Mouse (Mus musculus) stomach, embryonic 14.5 days (tissue): ENCODE data around the gene Pdpr. TPM values are rescaled to one million over a fixed set of nuclear protein-coding genes. Genes with fewer than 3 reads are reported as not detected.

Experiments
- ATAC-seq: fragments of 200-750 bp; cut with Nextera tagmentation; 2 replicates; pipeline ENCODE4 v1.8.0; 2017; ENCODE audit warnings: low read depth, moderate TSS enrichment; ENCODE audit not compliant: insufficient number of reproducible peaks, insufficient read depth, low FRiP score
- H3K27ac ChIP-seq: fragments of 300-500 bp; sonication (generic); 2 replicates; pipeline ENCODE4 v1.5.1; 2014; ENCODE audit warnings: mild to moderate bottlenecking, low read length, moderate library complexity, mixed read lengths
- H3K27me3 ChIP-seq: fragments of 300-500 bp; sonication (generic); 2 replicates; pipeline ENCODE4 v1.6.1; 2014; ENCODE audit warnings: low read length, control low read depth, mixed read lengths; ENCODE audit not compliant: control insufficient read depth, insufficient read depth
- H3K36me3 ChIP-seq: fragments of 300-500 bp; sonication (generic); 2 replicates; pipeline ENCODE4 v1.6.1; 2014; ENCODE audit warnings: mild to moderate bottlenecking, control low read depth, low read length, moderate library complexity, mixed read lengths; ENCODE audit not compliant: control insufficient read depth, insufficient read depth
- H3K4me1 ChIP-seq: fragments of 300-500 bp; sonication (generic); 2 replicates; pipeline ENCODE4 v1.6.1; 2014; ENCODE audit warnings: low read length, control low read depth, mixed read lengths; ENCODE audit not compliant: control insufficient read depth, insufficient read depth
- H3K4me2 ChIP-seq: fragments of 300-500 bp; sonication (generic); replicated peaks from 2 replicates; pipeline ENCODE4 v1.6.1; 2014; ENCODE audit warnings: low read depth, low read length, control low read depth
- H3K4me3 ChIP-seq: fragments of 300-500 bp; sonication (generic); 2 replicates; pipeline ENCODE4 v1.5.1; 2014; ENCODE audit warnings: low read depth, low read length, control low read depth
- H3K9ac ChIP-seq: fragments of 300-500 bp; sonication (generic); replicated peaks from 2 replicates; pipeline ENCODE4 v1.6.1; 2014; ENCODE audit warnings: low read depth, mild to moderate bottlenecking, control low read depth, low read length, moderate library complexity, mixed read lengths
- H3K9me3 ChIP-seq: fragments of 300-500 bp; sonication (generic); 2 replicates; pipeline ENCODE4 v1.6.1; 2016; ENCODE audit warnings: low read depth, low read length, control low read depth; ENCODE audit not compliant: control insufficient read depth
- WGBS: fragments of 180-500 bp; shearing (Covaris S2); extraction: QIAGEN DNeasy Blood & Tissue Kit; methylation state at CpG from one replicate; pipeline ENCODE4 v1.1.7; 2014; 5-methylcytosine and 5-hydroxymethylcytosine counted together
- polyA plus RNA-seq: library from polyadenylated mRNA; unstranded; fragments of >200 nt; fragmentation: Nextera tagmentation; extraction: Ambion mirVana; gene quantifications from 2 replicates; pipeline ENCODE4 v1.2.1, GENCODE M21; 2014

Gene Pdpr
- polyA plus RNA-seq, 1 experiment from 2014 or later: 8.6 TPM

GRCm38 (mm10) chr8:111171661-111172060 lies 77.2 kb downstream of the Pdpr start:
- H3K9me3 ChIP-seq: no peaks in the 10 kb centered on the region
- ATAC-seq: no peak
- H3K4me1 ChIP-seq: no peaks in the 10 kb centered on the region
- no peak overlapping the region for H3K9ac ChIP-seq
- H3K36me3 ChIP-seq: peaks cover 66% of the 10 kb centered on the region
- no peak overlapping the region for H3K27ac ChIP-seq
- no peak overlapping the region for H3K4me3 ChIP-seq
- H3K4me2 ChIP-seq: no peak overlapping the region
- no peaks in the 10 kb centered on the region for H3K27me3 ChIP-seq
- 90% methylated on average over 5 of the region's 5 CpGs for WGBS

GRCm38 (mm10) chr8:111185472-111185947 lies 91.1 kb downstream of the Pdpr start:
- ATAC-seq: no peak

More at GRCm38 (mm10) chr8:111185472-111185947, 91.1 kb downstream of the Pdpr start:
- Histone ChIP-seq H3K4me3 (no peak overlapping the region), H3K27me3 (no peaks in the 10 kb centered on the region), H3K4me1 (no peaks in the 10 kb centered on the region), H3K9ac (no peak overlapping the region), H3K27ac (no peak overlapping the region; the same call in 1 of the 2 replicates), H3K4me2 (no peak overlapping the region), H3K36me3 (peaks cover 37% of the 10 kb centered on the region), H3K9me3 (no peaks in the 10 kb centered on the region)
- WGBS: 67% methylated on average over 4 of the region's 4 CpGs

Other genes with a start within 250 kb of the Pdpr start
- gene Cog4, start 248.0 kb upstream of the Pdpr start, polyA plus RNA-seq: 61.5 and 67.4 TPM in 2 replicates
- gene Sf3b3, start 247.8 kb upstream of the Pdpr start, polyA plus RNA-seq: 148 TPM in 2 replicates
- gene Fuk, start 192.1 kb upstream of the Pdpr start, polyA plus RNA-seq: 8.2 and 9.0 TPM in 2 replicates
- gene St3gal2, start 174.7 kb upstream of the Pdpr start, polyA plus RNA-seq: 11.0 and 11.6 TPM in 2 replicates
- 18.4 and 18.8 TPM in 2 replicates for gene Ddx19a, start 96.8 kb upstream of the Pdpr start, polyA plus RNA-seq
- 6.2 and 7.7 TPM in 2 replicates for gene Ddx19b, start 62.9 kb upstream of the Pdpr start, polyA plus RNA-seq
- gene Aars, start 61.5 kb upstream of the Pdpr start, polyA plus RNA-seq: 43.2 and 52.0 TPM in 2 replicates
- 13.2 and 13.8 TPM in 2 replicates for gene Exosc6, start 38.3 kb upstream of the Pdpr start, polyA plus RNA-seq
- gene Clec18a, start 2.2 kb upstream of the Pdpr start, polyA plus RNA-seq: not detected in 2 replicates
- gene Glg1, start 164.6 kb downstream of the Pdpr start, polyA plus RNA-seq: 89.4 and 97.6 TPM in 2 replicates
- 54.7 and 55.8 TPM in 2 replicates for gene Rfwd3, start 205.6 kb downstream of the Pdpr start, polyA plus RNA-seq
- gene Mlkl, start 243.5 kb downstream of the Pdpr start, polyA plus RNA-seq: 0.74 and 1.8 TPM in 2 replicates